Mouse (Mus musculus) MEL (cell line): ENCODE measurements around the gene Srrm3. TPM values are rescaled to one million over a fixed set of nuclear protein-coding genes. Genes with fewer than 3 reads are reported as not detected.

Experiments used
- DNase-seq: peaks from one replicate; pipeline ENCODE4 v3.0.0; 2011; ENCODE audit warnings: low read depth, low spot score
- H3K27ac ChIP-seq: 2 replicates; pipeline ENCODE4 v1.5.1; 2012; ENCODE audit warnings: low read depth, mild to moderate bottlenecking, control low read depth, low read length, moderate library complexity; ENCODE audit not compliant: control insufficient read depth
- H3K27me3 ChIP-seq, 2 experiments: fragments of 150-350 bp in 1 of 2; sonication (generic) in 1 of 2; 2 replicates each; pipeline ENCODE4 v1.6.1; 2012; ENCODE audit warnings: low read length in 2 of 2, mild to moderate bottlenecking in 2 of 2, improper control_type of control experiment in 1 of 2, moderate library complexity in 1 of 2; ENCODE audit not compliant: insufficient read depth in 2 of 2, control insufficient read depth in 1 of 2
- H3K36me3 ChIP-seq, 2 experiments: 2 replicates each; pipeline ENCODE4 v1.6.1; 2012 to 2014; ENCODE audit warnings: low read length in 2 of 2, improper control_type of control experiment in 1 of 2, inconsistent platforms in 1 of 2, mild to moderate bottlenecking in 1 of 2; ENCODE audit not compliant: insufficient read depth in 2 of 2, control insufficient read depth in 1 of 2
- H3K4me1 ChIP-seq, 2 experiments: fragments of 150-350 bp in 1 of 2; sonication (generic) in 1 of 2; 2 replicates each; pipeline ENCODE4 v1.6.1; 2012; ENCODE audit warnings: low read length in 2 of 2, improper control_type of control experiment in 1 of 2, mild to moderate bottlenecking in 1 of 2; ENCODE audit not compliant: insufficient read depth in 2 of 2, control insufficient read depth in 1 of 2
- H3K4me3 ChIP-seq, 2 experiments: fragments of 150-350 bp in 1 of 2; sonication (generic) in 1 of 2; 2 replicates each; pipeline ENCODE4 v1.5.1; 2012; ENCODE audit warnings: low read depth in 2 of 2, low read length in 2 of 2, mild to moderate bottlenecking in 2 of 2, moderate library complexity in 2 of 2, control low read depth in 1 of 2, improper control_type of control experiment in 1 of 2; ENCODE audit not compliant: control insufficient read depth in 1 of 2, insufficient read depth in 1 of 2
- H3K79me2 ChIP-seq: 2 replicates; pipeline ENCODE4 v1.6.1; 2012; ENCODE audit warnings: mild to moderate bottlenecking, low read length, moderate library complexity; ENCODE audit not compliant: control insufficient read depth, poor library complexity, insufficient read depth
- H3K9ac ChIP-seq: 2 replicates; pipeline ENCODE4 v1.6.1; 2012; ENCODE audit warnings: low read depth, mild to moderate bottlenecking, control low read depth, low read length, moderate library complexity; ENCODE audit not compliant: control insufficient read depth, poor library complexity, severe bottlenecking
- H3K9me3 ChIP-seq: fragments of 150-350 bp; sonication (generic); replicated peaks from 2 replicates; pipeline ENCODE4 v1.6.1; 2012; ENCODE audit warnings: mild to moderate bottlenecking, low read length, improper control_type of control experiment, moderate library complexity; ENCODE audit not compliant: insufficient read depth
- BHLHE40 ChIP-seq: IDR thresholded peaks from 2 replicates; pipeline ENCODE4 v1.6.1; 2012; ENCODE audit warnings: low read depth, mild to moderate bottlenecking, inconsistent platforms, low read length, improper control_type of control experiment, borderline replicate concordance
- CHD1 ChIP-seq: IDR thresholded peaks from 2 replicates; pipeline ENCODE4 v1.6.1; 2012; ENCODE audit warnings: low read depth, mild to moderate bottlenecking, inconsistent platforms, low read length, improper control_type of control experiment
- CHD2 ChIP-seq: IDR thresholded peaks from 2 replicates; pipeline ENCODE4 v1.6.1; 2011; ENCODE audit warnings: low read length, improper control_type of control experiment
- ELF1 ChIP-seq: IDR thresholded peaks from 2 replicates; pipeline ENCODE4 v1.6.1; 2014; ENCODE audit warnings: low read depth, mild to moderate bottlenecking, inconsistent platforms, low read length, improper control_type of control experiment, moderate library complexity
- MAFK ChIP-seq: IDR thresholded peaks from 2 replicates; pipeline ENCODE4 v1.6.1; 2011; ENCODE audit warnings: low read depth, mild to moderate bottlenecking, low read length, improper control_type of control experiment, borderline replicate concordance
- MAZ ChIP-seq: IDR thresholded peaks from 2 replicates; pipeline ENCODE4 v1.6.1; 2012; ENCODE audit warnings: low read depth, mild to moderate bottlenecking, inconsistent platforms, low read length, improper control_type of control experiment
- MEF2A ChIP-seq: IDR thresholded peaks from 2 replicates; pipeline ENCODE4 v1.6.1; 2014; ENCODE audit warnings: low read depth, mild to moderate bottlenecking, inconsistent platforms, low read length, improper control_type of control experiment; ENCODE audit not compliant: poor library complexity, insufficient replicate concordance, severe bottlenecking; ENCODE audit errors: extremely low read depth
- MXI1 ChIP-seq: IDR thresholded peaks from 2 replicates; pipeline ENCODE4 v1.6.1; 2011; ENCODE audit warnings: mild to moderate bottlenecking, low read depth, low read length, improper control_type of control experiment
- MYB ChIP-seq: IDR thresholded peaks from 2 replicates; pipeline ENCODE4 v1.6.1; 2011; ENCODE audit warnings: mild to moderate bottlenecking, low read depth, low read length, improper control_type of control experiment
- MYC ChIP-seq: IDR thresholded peaks from 2 replicates; pipeline ENCODE4 v1.6.1; 2011; ENCODE audit warnings: low read depth, mild to moderate bottlenecking, low read length, improper control_type of control experiment, moderate library complexity
- POLR2A ChIP-seq, 2 experiments: IDR thresholded peaks; 2 replicates each; pipeline ENCODE4 v1.6.1; 2011 to 2012; ENCODE audit warnings: low read length in 2 of 2, mild to moderate bottlenecking in 2 of 2, control low read depth in 1 of 2, improper control_type of control experiment in 1 of 2, low read depth in 1 of 2, moderate library complexity in 1 of 2; ENCODE audit not compliant: control insufficient read depth in 1 of 2, insufficient read depth in 1 of 2, poor library complexity in 1 of 2
- POLR2AphosphoS2 ChIP-seq: IDR thresholded peaks from 2 replicates; pipeline ENCODE4 v1.6.1; 2011; ENCODE audit warnings: low read length, improper control_type of control experiment
- RAD21 ChIP-seq: IDR thresholded peaks from 2 replicates; pipeline ENCODE4 v1.6.1; 2011; ENCODE audit warnings: mild to moderate bottlenecking, low read depth, low read length, improper control_type of control experiment
- RCOR1 ChIP-seq: IDR thresholded peaks from 2 replicates; pipeline ENCODE4 v1.6.1; 2012; ENCODE audit warnings: low read depth, mild to moderate bottlenecking, inconsistent platforms, low read length, improper control_type of control experiment
- SIN3A ChIP-seq: IDR thresholded peaks from 2 replicates; pipeline ENCODE4 v1.6.1; 2012; ENCODE audit warnings: low read length, improper control_type of control experiment, inconsistent platforms
- SMC3 ChIP-seq: IDR thresholded peaks from 2 replicates; pipeline ENCODE4 v1.6.1; 2011; ENCODE audit warnings: low read depth, low read length, improper control_type of control experiment
- TAL1 ChIP-seq: IDR thresholded peaks from 2 replicates; pipeline ENCODE4 v1.6.1; 2012; ENCODE audit warnings: mild to moderate bottlenecking, inconsistent platforms, low read length, moderate library complexity, mixed read lengths
- TCF12 ChIP-seq: IDR thresholded peaks from 2 replicates; pipeline ENCODE4 v1.6.1; 2014; ENCODE audit warnings: low read depth, mild to moderate bottlenecking, inconsistent platforms, low read length, improper control_type of control experiment, moderate library complexity
- USF1 ChIP-seq: IDR thresholded peaks from 2 replicates; pipeline ENCODE4 v1.6.1; 2014; ENCODE audit warnings: low read depth, mild to moderate bottlenecking, inconsistent platforms, low read length, improper control_type of control experiment, moderate library complexity
- USF2 ChIP-seq, 2 experiments: IDR thresholded peaks; 2 replicates each; pipeline ENCODE4 v1.6.1; 2011 to 2012; ENCODE audit warnings: improper control_type of control experiment in 2 of 2, low read length in 2 of 2, borderline replicate concordance in 1 of 2, inconsistent platforms in 1 of 2, low read depth in 1 of 2, mild to moderate bottlenecking in 1 of 2; ENCODE audit not compliant: insufficient read depth in 1 of 2
- polyA plus RNA-seq, 2 experiments: library from polyadenylated mRNA; stranded (reverse) in 1 of 2; unstranded in 1 of 2; fragments of >175 nt in 1 of 2; fragments of >200 nt in 1 of 2; gene quantifications; 2 replicates each; pipeline versions ENCODE4 v1.2.1 to v1.2.4; 2012; ENCODE audit warnings: low replicate concordance in 2 of 2, low read depth in 1 of 2; ENCODE audit not compliant: insufficient read length in 2 of 2, insufficient read depth in 1 of 2, missing spikeins in 1 of 2
- total RNA-seq: library from RNA; depleted of rRNA; stranded (reverse); fragments of 300-350 nt; gene quantifications from 2 replicates; pipeline ENCODE4 v1.2.3, GENCODE M21; 2012

Gene Srrm3
- total and polyA plus RNA-seq, 3 experiments = not detected

DNA sequence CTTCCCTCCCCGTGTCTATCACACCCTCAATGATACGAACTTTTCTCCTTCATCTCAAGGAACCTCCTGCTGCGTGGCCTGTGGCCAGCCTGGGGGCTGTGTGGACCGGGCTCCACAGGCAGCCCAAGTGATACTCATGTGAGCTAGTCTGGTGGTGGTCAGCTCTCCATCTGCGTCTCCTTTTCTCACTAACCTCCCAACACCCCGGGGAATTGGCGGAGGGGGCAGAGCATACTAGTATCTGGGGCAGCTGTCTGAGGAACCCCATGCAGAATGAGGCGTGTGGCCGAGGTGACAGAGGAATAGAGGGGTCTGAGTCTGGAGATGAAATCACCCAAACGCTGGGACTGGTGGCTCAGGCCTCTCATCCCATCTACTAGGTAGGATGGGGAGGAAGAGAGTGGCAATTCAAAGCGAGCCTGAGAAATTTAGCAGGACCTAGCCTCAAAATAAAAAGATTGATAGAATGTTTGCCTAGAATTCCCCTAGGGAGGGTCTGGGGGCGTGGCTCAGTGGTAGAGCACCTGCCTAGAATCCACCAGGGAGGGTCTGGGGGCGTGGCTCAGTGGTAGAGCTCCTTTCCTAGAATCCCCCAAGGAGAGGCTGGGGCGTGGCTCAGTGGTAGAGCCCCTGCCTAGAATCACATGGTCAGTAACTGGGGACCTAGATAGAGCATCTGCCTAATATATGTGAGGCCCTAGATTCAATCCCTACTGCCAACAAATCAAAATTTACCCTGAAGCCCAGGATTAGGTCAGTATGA is 63.2 kb downstream of the Srrm3 start:
- no peak for TF ChIP-seq MYC
- TF ChIP-seq MAZ = no peak
- TF ChIP-seq USF2 (IDR thresholded peaks at IDR 0.05; ENCODE audit: borderline replicate concordance in 1 of 2, insufficient read depth in 1 of 2, low read depth in 1 of 2, low read length in 2 of 2) = no peak
- TF ChIP-seq MYB = no peak
- no peak for TF ChIP-seq MXI1
- TF ChIP-seq SMC3 = no peak
- TF ChIP-seq POLR2A (IDR thresholded peaks at IDR 0.05; ENCODE audit: control insufficient read depth in 1 of 2, insufficient read depth in 1 of 2, low read depth in 1 of 2, low read length in 2 of 2, poor library complexity in 1 of 2) = no peak
- no peak for TF ChIP-seq RCOR1
- no peak for TF ChIP-seq ELF1
- H3K9ac ChIP-seq = no peak overlapping the region
- H3K27me3 ChIP-seq = peaks cover 1 to 6% of the 10 kb centered on the region in 2 experiments; a peak in 2 of 4 replicates
- H3K79me2 ChIP-seq = no peaks in the 10 kb centered on the region
- H3K27ac ChIP-seq = no peak overlapping the region
- peaks cover 0 to 12% of the 10 kb centered on the region in 2 experiments; a peak in 3 of 4 replicates for H3K4me1 ChIP-seq
- H3K4me3 ChIP-seq = no peak overlapping the region
- no peak for DNase-seq
- peaks cover 0 to 6% of the 10 kb centered on the region in 2 experiments; a peak in 2 of 4 replicates for H3K36me3 ChIP-seq
- H3K9me3 ChIP-seq = no peaks in the 10 kb centered on the region

DNA sequence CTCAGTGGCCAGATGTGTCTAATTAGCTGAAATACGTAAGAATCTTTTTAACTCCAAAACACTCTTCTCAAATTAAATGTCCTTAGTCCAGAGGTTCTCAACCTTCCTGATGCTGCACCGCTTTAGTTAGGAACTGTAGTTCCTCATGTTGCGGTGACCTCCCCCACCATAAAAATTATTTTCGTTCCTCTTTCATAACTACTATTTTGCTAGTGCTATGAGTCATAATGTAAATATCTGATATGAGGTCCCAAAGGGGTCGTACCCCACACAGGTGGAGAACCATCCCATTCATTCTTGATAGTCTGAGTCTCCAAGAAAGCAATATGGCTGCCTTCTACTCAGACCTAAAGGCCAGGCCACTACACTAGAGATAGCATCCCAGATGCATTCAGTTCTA is 63.8 kb downstream of the Srrm3 start:
- peak; percentile 39 for DNase-seq
- Histone ChIP-seq H3K27me3 (peaks cover 0 to 4% of the 10 kb centered on the region in 2 experiments; a peak in 2 of 4 replicates), H3K9ac (no peak overlapping the region), H3K79me2 (no peaks in the 10 kb centered on the region), H3K9me3 (no peaks in the 10 kb centered on the region), H3K27ac (no peak overlapping the region), H3K4me3 (no peak overlapping the region), H3K36me3 (peaks cover 0 to 6% of the 10 kb centered on the region in 2 experiments; a peak in 2 of 4 replicates), H3K4me1 (peaks cover 0 to 12% of the 10 kb centered on the region in 2 experiments; a peak in 3 of 4 replicates)
- no peak for TF ChIP-seq MXI1
- no peak for TF ChIP-seq POLR2A (IDR thresholded peaks at IDR 0.05; ENCODE audit: control insufficient read depth in 1 of 2, insufficient read depth in 1 of 2, low read depth in 1 of 2, low read length in 2 of 2, poor library complexity in 1 of 2)
- no peak for TF ChIP-seq SMC3
- TF ChIP-seq MEF2A = no peak
- TF ChIP-seq MAZ = no peak
- no peak for TF ChIP-seq TCF12
- no peak for TF ChIP-seq BHLHE40
- TF ChIP-seq CHD2 = no peak
- no peak for TF ChIP-seq RAD21
- no peak for TF ChIP-seq POLR2AphosphoS2
- TF ChIP-seq CHD1 = no peak
- no peak for TF ChIP-seq TAL1
- TF ChIP-seq SIN3A = no peak
- no peak for TF ChIP-seq MAFK
- TF ChIP-seq MYC = no peak
- TF ChIP-seq USF1 = no peak
